Mouse (Mus musculus): ENCODE data around the gene Ncl.

The Ncl gene

GRCm38 (mm10) chr1:86358906-86359797, at the start of gene Ncl:
TSS of gene Ncl (minus strand) at chr1:86359400.
- in situ Hi-C loops (cut with MboI, MseI), result no loop called here

- in situ Hi-C loops (cut with MboI, MseI), result no loop called here
These were observed 49.3 kb upstream of the Ncl start for GRCm38 (mm10) chr1:86408515-86408914.

- in situ Hi-C loops (cut with MboI, MseI), result no loop called here
These were observed 47.7 kb upstream of the Ncl start for GRCm38 (mm10) chr1:86406914-86407313.

DNA sequence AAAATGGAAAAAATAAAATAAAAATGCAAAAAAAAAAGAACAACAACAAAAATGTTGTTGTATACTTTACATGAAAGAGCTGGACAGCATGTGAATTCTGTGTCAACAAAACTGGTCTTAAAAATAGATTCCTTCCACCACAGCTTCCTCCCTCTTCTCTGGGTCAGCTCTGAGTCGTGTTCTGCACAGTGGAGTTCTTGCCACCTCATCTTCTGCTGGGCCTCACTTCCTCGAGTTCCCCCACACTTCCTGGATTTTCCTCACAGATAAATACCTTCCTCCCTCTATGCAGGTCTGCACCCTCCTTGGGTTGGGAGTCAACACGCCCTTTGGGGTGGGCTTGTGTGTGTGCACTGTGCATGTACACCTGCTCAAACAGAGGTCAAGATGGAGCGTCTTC, 47.1 kb upstream of the Ncl start:
- in situ Hi-C loops (cut with MboI, MseI), result no loop called here

DNA sequence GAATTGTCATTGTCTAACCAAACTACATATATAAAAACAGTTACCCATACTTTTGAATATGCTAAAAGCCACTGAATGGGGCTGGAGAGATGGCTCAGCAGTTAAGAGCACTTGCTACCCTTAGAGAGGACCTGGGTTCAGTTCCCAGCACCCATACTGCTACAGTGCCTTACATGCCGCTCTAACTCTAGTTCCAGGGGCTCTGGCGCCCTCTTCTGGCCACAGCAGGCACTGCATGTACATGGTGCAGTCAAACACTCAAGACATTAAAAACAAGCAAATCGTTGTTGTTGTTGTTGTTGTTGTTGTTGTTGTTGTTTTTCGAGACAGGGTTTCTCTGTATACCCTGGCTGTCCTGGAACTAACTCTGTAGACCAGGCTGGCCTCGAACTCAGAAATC, 45.6 kb upstream of the Ncl start:
- in situ Hi-C loops (cut with MboI, MseI), result no loop called here

DNA sequence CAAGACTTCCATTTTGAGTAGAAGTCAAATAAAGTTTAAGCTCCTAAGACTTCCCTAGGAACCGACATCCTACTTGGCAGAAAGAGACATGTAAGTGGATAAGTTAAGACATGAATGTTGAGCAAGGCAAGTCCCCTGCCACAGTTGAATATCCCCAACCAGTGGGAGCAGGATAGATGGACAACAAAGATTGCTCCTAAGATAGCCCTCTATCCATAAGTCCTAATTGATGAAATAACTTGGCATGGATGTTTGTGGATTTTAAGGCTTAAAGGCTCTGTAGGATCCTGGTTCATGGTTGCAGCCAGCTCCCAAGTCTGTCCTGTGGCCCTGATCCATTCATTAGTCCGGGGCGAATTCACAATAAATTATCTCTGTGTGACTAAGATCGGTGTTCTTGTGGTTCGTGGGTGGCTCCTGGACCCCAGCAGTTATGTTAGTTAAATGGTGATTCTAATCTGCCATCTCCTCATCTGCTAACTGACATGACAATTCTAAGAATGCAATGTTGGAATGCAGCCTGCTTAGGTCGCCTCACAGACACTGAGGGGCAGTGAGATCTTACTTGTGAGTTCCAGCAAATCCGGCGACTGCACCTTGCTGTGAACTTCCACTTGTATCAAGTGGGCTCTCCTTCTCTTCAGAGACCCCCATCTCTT, 41.0 kb upstream of the Ncl start:
- in situ Hi-C loops (cut with MboI, MseI), result no loop called here

GRCm38 (mm10) chr1:86399322-86399721, 40.1 kb upstream of the Ncl start:
- in situ Hi-C loops (cut with MboI, MseI), result no loop called here

DNA sequence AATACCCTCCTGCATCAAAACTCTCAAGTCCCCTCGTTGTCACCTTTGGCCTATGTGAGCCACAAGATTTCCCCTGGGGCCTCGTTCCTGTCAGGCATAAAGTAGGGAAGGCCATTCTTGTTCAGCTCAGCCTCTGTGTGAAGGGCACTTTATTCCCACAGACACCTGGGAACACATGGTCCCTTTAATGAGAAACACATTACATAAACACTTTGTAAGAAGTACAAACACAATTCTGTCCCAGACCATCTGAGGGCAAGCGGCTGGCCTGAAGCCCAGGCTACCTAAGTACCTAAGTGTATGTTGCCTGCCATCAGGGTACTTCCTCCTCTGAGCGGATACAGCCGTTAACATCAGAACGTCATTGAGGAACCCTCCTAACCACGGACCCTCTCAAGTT, 39.0 kb upstream of the Ncl start:
- in situ Hi-C loops (cut with MboI, MseI), result no loop called here

DNA sequence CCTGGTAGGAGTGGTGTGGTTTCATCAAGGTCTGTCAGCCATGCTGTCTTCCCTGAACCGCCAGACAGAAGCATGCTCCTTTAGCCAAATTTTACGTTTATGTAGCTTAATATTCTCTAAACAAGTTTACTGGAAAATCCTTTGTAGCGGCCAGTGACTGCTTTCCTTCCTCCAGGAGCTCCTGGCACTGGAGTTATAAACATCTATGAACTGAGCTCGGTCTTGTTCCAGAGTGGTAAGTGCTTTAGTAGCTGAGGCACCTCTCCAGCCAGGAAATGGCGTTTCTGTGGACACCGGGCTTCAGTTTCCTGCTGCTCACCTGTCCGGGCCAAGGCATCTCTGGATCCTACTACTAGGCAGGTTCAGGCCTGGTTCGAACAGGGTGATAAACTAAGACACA, 38.4 kb upstream of the Ncl start:
- in situ Hi-C loops (cut with MboI, MseI), result no loop called here

DNA sequence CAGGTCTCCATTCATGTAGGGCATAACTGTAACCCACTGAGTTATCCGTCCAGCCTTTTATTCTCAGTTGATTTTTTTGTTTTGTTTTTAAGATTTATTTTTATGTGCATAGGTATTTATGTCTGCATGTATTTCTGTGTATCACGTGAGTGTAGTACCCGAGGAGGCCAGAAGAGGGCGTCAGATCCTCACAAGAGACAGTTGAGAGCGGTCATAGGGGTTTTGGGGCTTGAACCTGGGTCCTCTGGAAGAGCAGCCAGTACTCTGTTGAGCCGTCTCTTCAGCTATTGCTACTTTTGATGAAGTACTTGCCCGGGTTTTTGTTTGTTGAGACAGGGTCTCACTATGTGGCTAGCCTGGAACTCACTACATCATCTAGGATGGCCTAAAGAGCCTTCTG, 36.7 kb upstream of the Ncl start:
- in situ Hi-C loops (cut with MboI, MseI), result no loop called here

DNA sequence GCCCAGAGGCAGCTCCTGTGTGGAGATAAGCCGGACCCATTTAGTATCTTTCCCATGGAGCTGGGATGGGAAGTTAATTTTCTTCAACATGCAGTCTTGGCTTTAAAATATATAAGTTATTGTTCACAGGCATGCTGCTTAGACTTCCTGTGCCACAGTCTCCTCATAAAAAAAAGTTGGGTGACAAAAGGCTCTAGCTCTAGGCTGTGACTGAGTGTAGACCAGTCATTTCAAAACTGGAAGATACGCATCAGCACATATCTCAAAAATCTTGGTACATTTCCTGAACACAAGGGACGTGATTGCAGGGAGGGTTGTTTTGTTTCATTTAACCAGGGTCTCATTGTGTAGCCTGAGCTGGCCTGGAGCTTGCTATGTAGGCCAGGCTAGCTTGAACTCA, 35.0 kb upstream of the Ncl start:
- in situ Hi-C loops (cut with MboI, MseI), result no loop called here

- in situ Hi-C loops (cut with MboI, MseI), result no loop called here
These were observed 34.0 kb upstream of the Ncl start for GRCm38 (mm10) chr1:86393219-86393618.

DNA sequence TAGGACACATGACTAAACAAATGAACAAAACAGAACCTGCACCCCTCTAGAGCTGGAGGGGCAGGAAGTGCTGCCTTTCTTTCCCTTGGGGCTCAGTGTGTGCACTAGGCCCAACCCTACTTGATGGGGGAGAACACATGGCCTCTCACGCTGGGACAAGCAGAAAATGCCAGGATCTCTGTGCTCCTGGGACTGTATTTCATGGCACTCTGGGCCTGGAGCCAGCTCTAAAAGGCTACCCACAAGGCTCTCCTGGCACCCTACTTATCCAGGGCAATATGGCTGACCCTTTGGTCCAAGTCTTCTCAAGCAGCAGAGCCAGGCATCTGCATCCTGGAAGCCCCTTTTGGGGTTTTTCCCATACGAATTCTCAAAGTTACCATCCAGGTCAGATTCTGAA, 32.2 kb upstream of the Ncl start:
- in situ Hi-C loops (cut with MboI, MseI), result no loop called here

DNA sequence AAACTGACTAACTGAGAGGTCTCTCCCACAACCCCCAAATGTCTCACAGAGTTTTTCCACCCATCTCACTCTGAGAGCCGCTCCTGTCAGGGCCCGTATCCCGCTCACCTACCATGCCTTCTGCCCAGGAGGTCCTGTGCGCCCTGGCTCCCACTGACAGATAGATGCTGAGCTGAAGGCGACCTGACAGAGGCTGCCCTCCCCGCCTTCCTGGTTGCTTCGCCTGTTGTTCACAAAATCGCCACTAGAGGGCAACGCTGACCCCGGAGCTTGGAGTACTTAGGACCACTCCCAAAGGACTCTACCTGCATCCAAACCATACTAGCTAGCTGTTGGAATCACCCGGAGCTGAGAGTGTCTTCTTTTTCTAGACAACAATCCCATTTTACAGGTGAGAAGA, 30.0 kb upstream of the Ncl start:
- in situ Hi-C loops (cut with MboI, MseI), result loop anchor here (5.0 kb wide), 1 partner anchor 38 kb away; the partner anchor contains the start of genes Nmur1 and Tex44

GRCm38 (mm10) chr1:86381027-86381426, 21.8 kb upstream of the Ncl start:
- in situ Hi-C loops (cut with MboI, MseI), result no loop called here

GRCm38 (mm10) chr1:86379161-86379569, 20.0 kb upstream of the Ncl start:
- in situ Hi-C loops (cut with MboI, MseI), result no loop called here

DNA sequence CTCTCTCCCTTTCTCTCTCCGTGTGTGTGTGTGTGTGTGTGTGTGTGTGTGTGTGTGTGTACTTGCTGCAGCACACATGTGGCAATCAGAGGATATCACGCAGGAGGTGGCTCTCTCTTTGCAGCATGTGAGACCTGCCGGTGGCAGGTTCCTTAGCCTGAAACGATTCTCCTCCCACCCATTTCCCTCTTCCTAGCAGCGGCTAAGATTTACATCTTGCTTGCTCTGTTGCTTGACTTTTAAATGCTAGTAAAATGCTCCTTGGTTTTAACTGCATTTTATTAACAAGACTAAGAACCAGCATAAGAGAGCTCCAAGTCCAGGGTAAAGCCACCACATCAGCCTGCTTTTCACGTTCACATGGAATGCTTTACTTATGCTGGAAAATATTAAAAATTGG, 19.5 kb upstream of the Ncl start:
- in situ Hi-C loops (cut with MboI, MseI), result no loop called here

GRCm38 (mm10) chr1:86376354-86376753, 17.2 kb upstream of the Ncl start:
- in situ Hi-C loops (cut with MboI, MseI), result no loop called here

GRCm38 (mm10) chr1:86371997-86372396, 12.8 kb upstream of the Ncl start:
- in situ Hi-C loops (cut with MboI, MseI), result no loop called here

- in situ Hi-C loops (cut with MboI, MseI), result no loop called here
These were observed 8.9 kb upstream of the Ncl start for GRCm38 (mm10) chr1:86368086-86368485.

GRCm38 (mm10) chr1:86363671-86364070, 4.5 kb upstream of the Ncl start:
- in situ Hi-C loops (cut with MboI, MseI), result loop anchor here (5.0 kb wide), 1 partner anchor 69 kb away; no protein-coding TSS in a partner anchor

- in situ Hi-C loops (cut with MboI, MseI), result loop anchor here (5.0 kb wide), 1 partner anchor 70 kb away; no protein-coding TSS in a partner anchor
These were observed 2.8 kb upstream of the Ncl start for GRCm38 (mm10) chr1:86361852-86362615.
